In genomic region chr12:45659612-45660011, GRCm38 (mm10) we compare ENCODE assay signal across 33 mouse cellular contexts.
"Had no signal": no experiment of that assay in that cellular context is flagged by ENCODE, and none has a peak within 500 bp of the region (broad histone marks: within the 10 kb centered on the region; RNA-seq: fewer than 3 reads in every experiment).

No protein-coding gene starts in this region.

- H3K27ac ChIP-seq: heart, embryonic 13.5 days; heart, embryonic 15.5 days; hindbrain, embryonic 10.5 days; hindbrain, embryonic 12.5 days; hindbrain, embryonic 13.5 days; hindbrain, embryonic 14.5 days; hindbrain, embryonic 15.5 days; hindbrain, postnatal 0 days; intestine, embryonic 15.5 days; kidney, embryonic 15.5 days; kidney, postnatal 0 days; layer of hippocampus, adult 2 months had no signal

- H3K4me1 ChIP-seq: heart, embryonic 12.5 days; heart, embryonic 13.5 days; heart, embryonic 15.5 days; hindbrain, embryonic 10.5 days; hindbrain, embryonic 12.5 days; hindbrain, embryonic 13.5 days; hindbrain, embryonic 15.5 days; intestine, embryonic 15.5 days; kidney, embryonic 15.5 days had no signal

- DNase-seq: heart, postnatal 10 days; heart, postnatal 14 days; heart, postnatal 4 days; kidney, adult 11 months; kidney, adult 18-20 months; kidney, adult 2 months; kidney, adult 8-10 months; kidney, adult 9 months; kidney, postnatal 10 days; kidney, postnatal 14 days; kidney, postnatal 25 days; kidney, postnatal 36 days; kidney, postnatal 4 days; layer of hippocampus, adult 9-11 months; layer of hippocampus, postnatal 36 days had no signal

- H3K27me3 ChIP-seq: heart, embryonic 12.5 days; heart, embryonic 13.5 days; heart, embryonic 15.5 days; hindbrain, embryonic 12.5 days; hindbrain, embryonic 13.5 days; hindbrain, embryonic 15.5 days; intestine, embryonic 15.5 days; kidney, embryonic 15.5 days had no signal

- ATAC-seq: hindbrain, embryonic 16.5 days; hindbrain, postnatal 0 days; inflammation-experienced regulatory T-cells, adult 6 months; intestine, embryonic 15.5 days; intestine, embryonic 16.5 days; intestine, postnatal 0 days had no signal

- H3K4me3 ChIP-seq: heart, embryonic 12.5 days; heart, embryonic 13.5 days; heart, embryonic 15.5 days; hindbrain, embryonic 10.5 days; hindbrain, embryonic 12.5 days; hindbrain, embryonic 13.5 days; hindbrain, embryonic 15.5 days; intestine, embryonic 15.5 days; kidney, embryonic 15.5 days; layer of hippocampus, adult 2 months had no signal

- H3K36me3 ChIP-seq: heart, embryonic 12.5 days; heart, embryonic 13.5 days; heart, embryonic 15.5 days; hindbrain, embryonic 10.5 days; hindbrain, embryonic 12.5 days; hindbrain, embryonic 13.5 days; hindbrain, embryonic 15.5 days; intestine, embryonic 15.5 days; kidney, embryonic 15.5 days had no signal

- H3K4me2 ChIP-seq: heart, embryonic 11.5 days; heart, embryonic 12.5 days; heart, embryonic 13.5 days; heart, embryonic 15.5 days; hindbrain, embryonic 12.5 days; hindbrain, embryonic 13.5 days; hindbrain, embryonic 14.5 days; hindbrain, embryonic 15.5 days; intestine, embryonic 15.5 days; kidney, embryonic 15.5 days had no signal

- H3K9me3 ChIP-seq: heart, embryonic 12.5 days; heart, embryonic 13.5 days; heart, embryonic 15.5 days; hindbrain, embryonic 10.5 days; hindbrain, embryonic 12.5 days; hindbrain, embryonic 13.5 days; hindbrain, embryonic 15.5 days; intestine, embryonic 15.5 days; kidney, embryonic 15.5 days had no signal

- H3K9ac ChIP-seq: heart, embryonic 12.5 days; heart, embryonic 13.5 days; heart, embryonic 15.5 days; hindbrain, embryonic 12.5 days; hindbrain, embryonic 13.5 days; hindbrain, embryonic 14.5 days; hindbrain, embryonic 15.5 days; intestine, embryonic 15.5 days; kidney, embryonic 15.5 days had no signal
